Mouse (Mus musculus) thymus, adult 2 months (tissue): ENCODE results near the gene Sacs.

Experiments used
- CTCF ChIP-seq: fragments of 200-500 bp; IDR thresholded peaks from 2 replicates; pipeline ENCODE4 v1.5.1; 2012; ENCODE audit warnings: mild to moderate bottlenecking, control low read depth, low read length, moderate library complexity, borderline replicate concordance; ENCODE audit not compliant: control insufficient read depth, poor library complexity, insufficient read depth; ENCODE audit errors: extremely low read depth
- POLR2A ChIP-seq: fragments of 200-500 bp; IDR thresholded peaks from 2 replicates; pipeline ENCODE4 v1.6.1; 2012; ENCODE audit warnings: mild to moderate bottlenecking, low read length, control low read depth, moderate library complexity; ENCODE audit not compliant: control insufficient read depth, poor library complexity, insufficient read depth; ENCODE audit errors: extremely low read depth

GRCm38 (mm10) chr14:61222506-61222905, 84.2 kb downstream of the Sacs start:
- TF ChIP-seq CTCF: no peak
- no peak for TF ChIP-seq POLR2A
